Mouse (Mus musculus): ENCODE measurements around the gene Slc25a12. TPM values are rescaled to one million over a fixed set of nuclear protein-coding genes. Genes with fewer than 3 reads are reported as not detected.

Slc25a12 gene
- total and polyA plus RNA-seq, 2 experiments from 2014 or later, result 122 to 158 TPM

DNA sequence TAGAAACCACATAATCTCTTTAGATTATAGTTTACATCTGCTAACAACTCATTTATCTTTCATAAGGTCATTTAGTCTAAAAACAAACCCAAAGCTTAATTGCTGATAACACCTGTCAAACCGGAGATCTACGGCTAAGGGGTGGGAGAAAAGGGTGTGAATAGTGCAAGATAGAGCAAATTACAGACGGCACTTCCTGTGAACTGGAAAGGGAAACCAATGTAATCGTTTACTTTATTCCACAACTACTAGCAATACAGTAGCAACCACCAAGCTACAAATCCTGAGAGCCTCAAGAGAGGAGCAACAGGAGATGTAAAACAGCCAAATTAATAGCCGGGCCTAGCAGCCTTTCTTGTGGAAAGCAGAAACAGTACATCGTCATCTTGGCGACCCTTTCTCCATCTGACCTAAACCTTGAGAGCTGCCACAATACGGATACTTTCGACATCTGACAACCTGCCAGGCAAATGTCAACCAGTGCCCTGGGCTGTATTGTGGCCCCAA lies 878 bp downstream of the Slc25a12 start:
- H3K4me1 ChIP-seq (ENCODE audit: insufficient read depth, low read length), result 0 out of 2 replicates have a peak, but pooled peaks cover 7% of the 10 kb centered on the region
- DNase-seq (ENCODE audit: low spot score), result peak; percentile 33
- peak overlapping the region; percentile 75 for H3K4me2 ChIP-seq (ENCODE audit: low read depth, low read length)
- peak overlapping the region; percentile 89 for H3K27ac ChIP-seq
- H3K9me3 ChIP-seq (ENCODE audit: low read length), result no peaks in the 10 kb centered on the region
- ATAC-seq, result 0 out of 2 replicates have a peak, but pooled peaks have one; percentile 3
- H3K9ac ChIP-seq (replicated peaks; ENCODE audit: low read length), result peak overlapping the region; percentile 75
- H3K36me3 ChIP-seq (ENCODE audit: insufficient read depth, low read length), result no peaks in the 10 kb centered on the region
- H3K27me3 ChIP-seq (ENCODE audit: insufficient read depth, low read length), result no peaks in the 10 kb centered on the region
- WGBS, result 16% methylated on average over 9 of the region's 9 CpGs
- no peak for TF ChIP-seq CTCF (IDR thresholded peaks at IDR 0.05; ENCODE audit: low read depth)
- peak overlapping the region; percentile 77 for H3K4me3 ChIP-seq (ENCODE audit: low read length)

DNA sequence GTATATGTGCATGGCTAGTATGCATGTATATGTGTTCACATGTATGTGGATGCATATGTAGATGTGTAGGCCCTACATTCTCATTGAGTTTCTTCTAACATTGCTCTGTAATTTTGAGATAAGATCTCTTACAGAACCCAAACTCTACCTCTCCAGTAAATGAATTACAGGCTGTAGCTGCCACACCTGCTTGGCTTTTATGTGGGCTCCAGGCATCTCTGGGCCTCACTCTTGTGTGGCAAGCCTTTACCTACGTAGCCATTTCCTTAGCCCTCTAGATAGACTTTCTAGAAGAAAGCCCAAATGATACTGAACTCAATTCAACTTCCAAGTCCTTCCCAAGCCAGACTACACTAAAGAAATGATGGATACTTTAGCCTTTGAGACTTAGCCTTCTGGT lies 7.4 kb downstream of the Slc25a12 start:
- no peaks in the 10 kb centered on the region for H3K27me3 ChIP-seq (ENCODE audit: insufficient read depth, low read length)
- H3K9ac ChIP-seq (replicated peaks; ENCODE audit: low read length), result no peak overlapping the region
- H3K4me1 ChIP-seq (ENCODE audit: insufficient read depth, low read length), result 0 out of 2 replicates have a peak, but pooled peaks cover 2% of the 10 kb centered on the region
- H3K4me2 ChIP-seq (ENCODE audit: low read depth, low read length), result no peak overlapping the region
- DNase-seq (ENCODE audit: low spot score) (no peak), ATAC-seq (no peak)
- TF ChIP-seq CTCF (IDR thresholded peaks at IDR 0.05; ENCODE audit: low read depth), result no peak
- H3K27ac ChIP-seq, result no peak overlapping the region
- no peak overlapping the region for H3K4me3 ChIP-seq (ENCODE audit: low read length)
- 75% methylated on average over 1 of the region's 1 CpGs for WGBS
- no peaks in the 10 kb centered on the region for H3K9me3 ChIP-seq (ENCODE audit: low read length)
- H3K36me3 ChIP-seq (ENCODE audit: insufficient read depth, low read length), result no peaks in the 10 kb centered on the region

DNA sequence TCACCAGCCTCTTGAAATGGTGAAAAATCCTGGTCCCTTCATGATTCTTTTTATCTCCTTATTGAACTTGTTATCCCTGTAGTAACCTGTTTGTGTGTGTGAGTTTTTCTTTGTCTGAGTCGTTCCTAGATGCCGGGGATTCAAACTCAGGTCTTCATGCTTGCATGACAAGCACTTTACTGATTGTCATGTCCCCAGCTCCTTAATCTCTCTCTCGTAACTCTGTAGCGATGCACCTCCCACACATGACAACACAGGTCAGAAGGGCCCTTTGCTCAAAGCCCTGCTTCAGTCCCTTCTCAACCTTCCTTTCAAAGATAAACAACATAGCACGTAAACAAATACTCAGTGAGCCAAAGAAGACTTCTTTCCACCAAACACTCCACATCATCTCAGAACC lies 9.2 kb downstream of the Slc25a12 start:
- H3K4me2 ChIP-seq (ENCODE audit: low read depth, low read length), result no peak overlapping the region
- H3K36me3 ChIP-seq (ENCODE audit: insufficient read depth, low read length), result no peaks in the 10 kb centered on the region
- H3K9ac ChIP-seq (replicated peaks; ENCODE audit: low read length), result no peak overlapping the region
- no peaks in the 10 kb centered on the region for H3K9me3 ChIP-seq (ENCODE audit: low read length)
- H3K4me3 ChIP-seq (ENCODE audit: low read length), result no peak overlapping the region
- no peak for DNase-seq (ENCODE audit: low spot score)
- 89% methylated on average over 5 of the region's 5 CpGs for WGBS
- no peak overlapping the region for H3K27ac ChIP-seq
- no peaks in the 10 kb centered on the region for H3K4me1 ChIP-seq (ENCODE audit: insufficient read depth, low read length)
- no peak for ATAC-seq
- no peak for TF ChIP-seq CTCF (IDR thresholded peaks at IDR 0.05; ENCODE audit: low read depth)
- H3K27me3 ChIP-seq (ENCODE audit: insufficient read depth, low read length), result no peaks in the 10 kb centered on the region

DNA sequence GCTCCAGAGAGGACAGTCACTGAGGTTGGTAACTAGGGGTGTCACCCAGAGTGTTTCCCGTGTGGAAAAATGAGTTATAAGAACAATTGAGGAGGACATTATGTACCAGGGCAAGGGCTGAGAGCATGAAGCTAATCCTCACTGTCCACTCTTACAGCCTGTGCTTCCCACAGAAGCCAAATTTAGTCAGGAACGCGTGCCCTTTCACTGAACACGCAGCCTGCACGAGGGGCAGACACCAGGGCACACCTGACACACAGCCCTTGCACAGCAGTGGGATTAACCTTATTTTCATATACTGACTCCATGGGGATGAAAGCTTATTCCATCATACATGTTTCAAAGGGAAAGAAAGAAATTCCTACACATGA lies 13.5 kb downstream of the Slc25a12 start:
- WGBS, result 70% methylated on average over 5 of the region's 5 CpGs
- Histone ChIP-seq H3K27ac (no peak overlapping the region), H3K27me3 (ENCODE audit: insufficient read depth, low read length) (no peaks in the 10 kb centered on the region), H3K9me3 (ENCODE audit: low read length) (no peaks in the 10 kb centered on the region), H3K9ac (replicated peaks; ENCODE audit: low read length) (no peak overlapping the region), H3K4me1 (ENCODE audit: insufficient read depth, low read length) (0 out of 2 replicates have a peak, but pooled peaks cover 5% of the 10 kb centered on the region), H3K4me2 (ENCODE audit: low read depth, low read length) (no peak overlapping the region), H3K4me3 (ENCODE audit: low read length) (no peak overlapping the region), H3K36me3 (ENCODE audit: insufficient read depth, low read length) (no peaks in the 10 kb centered on the region)
- no peak for TF ChIP-seq CTCF (IDR thresholded peaks at IDR 0.05; ENCODE audit: low read depth)
- no peak for DNase-seq (ENCODE audit: low spot score)
- no peak for ATAC-seq

DNA sequence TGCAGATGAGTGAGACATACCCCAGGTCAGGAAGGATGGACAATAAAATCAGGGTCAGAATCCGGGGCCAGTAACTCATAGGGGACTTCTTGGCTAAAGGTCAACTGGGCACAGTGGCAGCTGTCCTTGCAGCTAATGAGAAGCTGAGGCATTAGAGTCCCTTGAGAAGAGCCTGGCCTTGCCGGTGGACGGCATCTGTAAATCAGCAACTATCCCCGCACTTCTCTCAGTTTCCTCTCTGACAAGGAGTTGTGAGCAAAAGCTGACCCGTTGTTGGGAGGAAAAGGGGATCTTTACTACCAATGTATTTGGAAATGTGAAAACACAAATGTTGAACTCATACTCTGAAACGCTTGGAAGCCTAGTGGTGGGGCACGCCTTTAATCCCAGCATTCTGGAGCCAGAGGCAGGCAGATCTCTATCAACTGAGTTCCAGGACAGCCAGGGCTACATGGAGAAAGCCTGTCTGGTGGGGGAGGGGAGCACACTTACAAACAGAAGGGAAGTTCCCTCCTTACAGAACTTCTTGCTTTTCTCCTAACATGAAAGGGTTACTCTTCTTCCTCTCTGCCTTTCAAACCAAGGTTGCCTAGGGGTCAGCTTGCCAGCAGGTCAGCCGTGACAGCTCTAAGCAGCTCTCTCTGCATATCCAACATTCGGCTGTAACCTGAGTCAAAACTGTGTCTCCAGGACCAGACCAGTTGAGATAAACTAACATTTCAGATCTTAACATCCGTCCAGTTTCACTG lies 14.1 kb downstream of the Slc25a12 start:
- no peak for ATAC-seq

DNA sequence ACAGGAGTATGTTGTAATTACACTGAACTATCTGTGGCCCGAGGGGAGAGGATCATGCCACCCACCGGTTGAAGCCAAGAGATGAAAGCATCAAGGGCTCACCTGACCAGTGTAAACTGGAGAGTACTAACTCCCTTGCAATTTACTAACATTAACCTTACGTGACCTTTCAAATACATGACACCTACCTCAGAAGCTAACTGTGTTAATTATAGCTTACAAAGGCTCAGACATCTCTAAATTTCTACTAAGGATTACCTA lies 15.9 kb downstream of the Slc25a12 start:
- Histone ChIP-seq H3K36me3 (ENCODE audit: insufficient read depth, low read length) (no peaks in the 10 kb centered on the region), H3K9me3 (ENCODE audit: low read length) (no peaks in the 10 kb centered on the region), H3K4me1 (ENCODE audit: insufficient read depth, low read length) (0 out of 2 replicates have a peak, but pooled peaks cover 5% of the 10 kb centered on the region), H3K4me3 (ENCODE audit: low read length) (no peak overlapping the region), H3K27ac (no peak overlapping the region), H3K27me3 (ENCODE audit: insufficient read depth, low read length) (no peaks in the 10 kb centered on the region), H3K9ac (replicated peaks; ENCODE audit: low read length) (no peak overlapping the region), H3K4me2 (ENCODE audit: low read depth, low read length) (no peak overlapping the region)
- ATAC-seq (no peak), DNase-seq (ENCODE audit: low spot score) (no peak)
- 84% methylated on average over 3 of the region's 3 CpGs for WGBS
- TF ChIP-seq CTCF (IDR thresholded peaks at IDR 0.05; ENCODE audit: low read depth), result no peak

More for the DNA sequence above, 14.1 kb downstream of the Slc25a12 start:
- TF ChIP-seq CTCF (IDR thresholded peaks at IDR 0.05; ENCODE audit: low read depth), result no peak
- Histone ChIP-seq H3K9ac (replicated peaks; ENCODE audit: low read length) (no peak overlapping the region), H3K27me3 (ENCODE audit: insufficient read depth, low read length) (no peaks in the 10 kb centered on the region), H3K36me3 (ENCODE audit: insufficient read depth, low read length) (no peaks in the 10 kb centered on the region), H3K4me2 (ENCODE audit: low read depth, low read length) (no peak overlapping the region), H3K4me3 (ENCODE audit: low read length) (no peak overlapping the region), H3K9me3 (ENCODE audit: low read length) (no peaks in the 10 kb centered on the region), H3K4me1 (ENCODE audit: insufficient read depth, low read length) (0 out of 2 replicates have a peak, but pooled peaks cover 5% of the 10 kb centered on the region), H3K27ac (no peak overlapping the region)
- no peak for DNase-seq (ENCODE audit: low spot score)
- WGBS, result 61% methylated on average over 10 of the region's 10 CpGs
